Mouse (Mus musculus) layer of hippocampus, postnatal 36 days (tissue): Measurements from ENCODE around the gene Gm17727. TPM values are rescaled to one million over a fixed set of nuclear protein-coding genes. Genes with fewer than 3 reads are reported as not detected.
"Not testable (repeated sequence)": the region's sequence is repeated elsewhere in the genome, so short reads cannot be mapped to it uniquely, and the experiment has no call there.

Experiments
- DNase-seq, 2 experiments: peaks; one replicate each; pipeline ENCODE4 v3.0.0; 2022
- total RNA-seq, 2 experiments: library from RNA; stranded (reverse); gene quantifications; 2 replicates each; pipeline ENCODE4 v1.2.3; 2021

The Gm17727 gene
- total RNA-seq = not detected

DNA sequence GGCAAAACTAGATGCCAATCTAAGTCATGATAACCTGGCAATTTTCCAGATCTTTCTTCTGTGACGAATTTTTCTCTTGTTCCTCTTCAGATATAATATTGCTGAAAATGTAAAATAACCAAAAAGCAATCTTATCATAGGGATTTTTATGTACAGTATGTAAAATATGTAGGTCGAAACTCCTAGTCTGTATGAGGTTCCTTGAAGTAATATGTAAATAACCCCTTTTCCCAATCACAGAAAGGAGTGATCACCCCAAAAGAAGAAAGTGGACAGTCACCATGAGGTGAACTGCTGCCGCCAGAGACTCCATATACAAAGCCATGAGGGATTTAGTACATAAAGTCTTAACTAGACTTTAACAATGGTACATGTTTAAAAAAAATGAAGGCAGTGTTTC is at the start of gene Gm17727:
Gene Gm17727 (minus strand): TSS at position 101 of the 400 bp plus-strand sequence.
- DNase-seq = no peak

DNA sequence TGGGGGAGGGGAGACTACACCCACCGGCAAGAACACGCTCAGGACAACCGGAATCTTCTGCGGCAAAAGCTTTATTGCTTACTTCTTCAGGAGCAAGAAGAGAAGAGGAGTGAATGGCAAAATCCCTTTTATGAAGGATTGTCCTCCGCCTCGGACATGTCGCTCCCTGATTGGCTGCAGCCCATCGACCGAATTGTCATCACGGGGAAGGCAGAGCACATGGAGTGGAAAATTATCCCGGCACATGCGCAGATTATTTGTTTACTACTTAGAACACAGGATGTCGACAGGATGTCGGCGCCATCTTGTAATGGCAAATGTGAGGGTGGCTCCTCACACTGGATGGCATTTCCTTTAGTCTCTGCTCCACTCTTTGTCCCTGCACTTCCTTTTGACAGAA is 40.0 kb upstream of the Gm17727 start:
- not testable (repeated sequence) for DNase-seq

DNA sequence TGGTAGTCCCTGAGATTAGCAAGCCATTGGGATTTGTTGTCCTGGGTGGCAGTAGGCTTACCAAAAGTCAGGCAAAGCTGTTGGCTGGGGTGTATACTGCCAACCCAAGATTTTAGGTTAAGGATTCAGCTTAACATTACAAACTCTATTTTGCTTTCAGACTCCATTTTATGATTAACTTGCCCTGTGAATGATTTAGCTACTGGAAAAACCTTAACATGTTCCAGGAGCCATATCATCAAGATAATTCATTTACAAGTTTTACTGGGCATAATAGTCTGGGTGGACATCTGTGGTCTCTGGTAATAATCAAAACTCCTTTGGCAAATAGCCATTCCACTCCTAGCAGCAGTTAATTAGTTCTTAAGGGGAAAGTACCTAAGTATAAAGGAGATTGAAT is 20.2 kb upstream of the Gm17727 start:
- no peak for DNase-seq

DNA sequence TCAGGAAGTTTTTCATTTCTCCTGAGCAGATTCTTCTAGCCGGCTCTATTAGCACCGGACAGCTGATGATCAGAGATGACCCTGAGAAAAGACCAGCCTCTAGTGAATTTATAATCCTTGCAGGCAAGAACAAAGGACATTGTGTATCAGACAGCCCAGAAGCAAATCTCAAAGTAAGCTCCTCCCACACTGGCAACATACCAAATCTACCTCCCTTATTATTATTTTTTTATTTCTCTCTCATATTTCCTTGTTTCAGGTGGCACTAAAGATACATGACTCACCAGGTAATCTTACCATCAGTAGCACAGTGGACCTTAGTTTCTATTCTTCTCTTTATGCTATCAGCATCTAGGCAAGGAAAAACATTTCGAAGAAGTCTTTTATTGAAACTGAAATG is 12.1 kb upstream of the Gm17727 start, which contains the start of the genes Gm27235 and D730048I06Rik:
Gene Gm27235 (minus strand): TSS at position 101 of the 400 bp plus-strand sequence.
Gene D730048I06Rik (minus strand): TSS at position 112 of the 400 bp plus-strand sequence.
- DNase-seq = no peak

DNA sequence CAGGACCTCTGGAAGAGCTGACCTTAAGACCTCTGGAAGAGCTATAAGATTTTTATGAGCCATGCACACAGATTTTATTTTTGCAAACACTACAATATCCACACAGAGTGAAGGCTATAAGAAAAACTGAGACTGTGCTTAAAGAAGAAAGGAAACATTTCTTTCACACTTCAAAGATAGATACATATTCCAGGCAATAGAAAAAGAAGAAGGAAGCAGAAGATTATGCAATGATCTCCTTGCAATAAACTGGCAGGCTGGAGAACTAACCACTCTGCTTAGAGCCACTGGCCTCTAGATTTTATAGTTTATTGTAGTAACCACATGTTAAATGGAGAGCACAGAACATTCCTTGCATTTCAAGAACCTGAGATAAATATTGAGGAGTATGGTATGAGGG is 21.1 kb downstream of the Gm17727 start:
- no peak for DNase-seq

DNA sequence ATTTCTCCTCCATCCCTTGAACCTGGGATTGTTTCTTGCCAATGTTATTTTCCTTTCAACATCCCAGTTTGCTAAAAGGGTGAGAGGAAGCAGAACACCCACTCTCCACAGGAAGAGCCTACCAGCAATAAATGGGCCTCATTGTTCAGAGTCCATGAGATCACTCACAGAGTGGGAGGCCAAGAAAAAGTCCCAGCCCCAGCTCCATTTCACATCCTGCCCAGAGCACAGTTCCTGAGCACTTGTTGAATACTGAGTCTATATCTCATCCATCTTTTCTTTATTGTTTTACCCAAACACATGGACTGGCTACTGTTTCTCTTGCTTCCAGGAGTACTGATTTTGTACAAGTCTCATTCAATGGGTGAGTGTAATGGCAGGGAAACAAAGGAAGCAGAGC is 37.2 kb downstream of the Gm17727 start, which contains the start of gene Gm17677:
Gene Gm17677 (plus strand): TSS at position 301 of the 400 bp plus-strand sequence.
- DNase-seq = no peak

Other genes starting within 250 kb of the Gm17727 start
- 10 to 100 TPM; 13.6 to 14.7 TPM for gene Ddx25, start 219.6 kb downstream of the Gm17727 start, total RNA-seq
- 10 to 100 TPM; 12.4 to 12.9 TPM for gene Pus3, start 219.5 kb downstream of the Gm17727 start, total RNA-seq
- gene Pate2, start 207.8 kb downstream of the Gm17727 start, total RNA-seq = under 1 TPM; 0.78 to 0.90 TPM
- 10 to 100 TPM; 11.3 to 14.6 TPM for gene Hyls1, start 207.7 kb downstream of the Gm17727 start, total RNA-seq
- gene Pate4, start 166.2 kb downstream of the Gm17727 start, total RNA-seq = not detected
- gene Pate3, start 129.9 kb downstream of the Gm17727 start, total RNA-seq = not detected
- gene Pate1, start 90.7 kb downstream of the Gm17727 start, total RNA-seq = not detected
- not detected for gene Gm17677, start 37.1 kb downstream of the Gm17727 start, total RNA-seq
- not detected for gene Gm27235, start 12.0 kb upstream of the Gm17727 start, total RNA-seq
- gene D730048I06Rik, start 12.0 kb upstream of the Gm17727 start, total RNA-seq = not detected
- not detected for gene 9230110F15Rik, start 66.0 kb upstream of the Gm17727 start, total RNA-seq
- not detected for gene 9230113P08Rik, start 130.3 kb upstream of the Gm17727 start, total RNA-seq